Mouse (Mus musculus): ENCODE measurements at regions not wholly inside any gene's neighbourhood (a gene's known extent, or its start where the extent isn't known, plus 50 kb on each side); places are given as distances from the start of the nearest gene placed in this dataset.

GRCm38 (mm10) chr9:86186751-86187747 lies 277.7 kb downstream of the Ube2cbp start:
- no peak for ATAC-seq

GRCm38 (mm10) chr9:86188873-86189272 lies 275.9 kb downstream of the Ube2cbp start:
- Histone ChIP-seq H3K27me3 (replicated peaks; ENCODE audit: control insufficient read depth, insufficient read depth, low read length) (no peaks in the 10 kb centered on the region), H3K9me3 (ENCODE audit: control insufficient read depth, low read length) (no peaks in the 10 kb centered on the region), H3K9ac (ENCODE audit: low read depth, low read length) (no peak overlapping the region), H3K4me1 (ENCODE audit: control insufficient read depth, insufficient read depth, low read length) (no peaks in the 10 kb centered on the region), H3K36me3 (ENCODE audit: control insufficient read depth, insufficient read depth, low read length) (no peaks in the 10 kb centered on the region), H3K4me3 (ENCODE audit: low read length) (no peak overlapping the region), H3K4me2 (ENCODE audit: low read depth, low read length) (no peak overlapping the region), H3K27ac (ENCODE audit: low read length) (no peak overlapping the region)
- 47% methylated on average over 2 of the region's 2 CpGs for WGBS
- ATAC-seq: no peak

More at GRCm38 (mm10) chr9:86186751-86187747, 277.7 kb downstream of the Ube2cbp start:
- no peak overlapping the region for H3K4me2 ChIP-seq (ENCODE audit: low read depth, low read length)
- WGBS: 72% methylated on average over 11 of the region's 11 CpGs
- H3K27ac ChIP-seq (ENCODE audit: low read length): no peak overlapping the region
- H3K9me3 ChIP-seq (ENCODE audit: control insufficient read depth, low read length): no peaks in the 10 kb centered on the region
- no peaks in the 10 kb centered on the region for H3K4me1 ChIP-seq (ENCODE audit: control insufficient read depth, insufficient read depth, low read length)
- no peaks in the 10 kb centered on the region for H3K36me3 ChIP-seq (ENCODE audit: control insufficient read depth, insufficient read depth, low read length)
- H3K4me3 ChIP-seq (ENCODE audit: low read length): no peak overlapping the region
- no peaks in the 10 kb centered on the region for H3K27me3 ChIP-seq (replicated peaks; ENCODE audit: control insufficient read depth, insufficient read depth, low read length)
- no peak overlapping the region for H3K9ac ChIP-seq (ENCODE audit: low read depth, low read length)

- H3K27me3 ChIP-seq (replicated peaks; ENCODE audit: control insufficient read depth, insufficient read depth, low read length): no peaks in the 10 kb centered on the region
- 61% methylated on average over 3 of the region's 3 CpGs for WGBS
- H3K4me1 ChIP-seq (ENCODE audit: control insufficient read depth, insufficient read depth, low read length): no peaks in the 10 kb centered on the region
- H3K27ac ChIP-seq (ENCODE audit: low read length): no peak overlapping the region
- H3K4me3 ChIP-seq (ENCODE audit: low read length): no peak overlapping the region
- ATAC-seq: no peak
- H3K4me2 ChIP-seq (ENCODE audit: low read depth, low read length): no peak overlapping the region
- H3K9ac ChIP-seq (ENCODE audit: low read depth, low read length): no peak overlapping the region
- no peaks in the 10 kb centered on the region for H3K36me3 ChIP-seq (ENCODE audit: control insufficient read depth, insufficient read depth, low read length)
- H3K9me3 ChIP-seq (ENCODE audit: control insufficient read depth, low read length): no peaks in the 10 kb centered on the region
Observed at GRCm38 (mm10) chr9:86205041-86205440, 259.7 kb downstream of the Ube2cbp start.

GRCm38 (mm10) chr9:86208334-86208925 lies 256.3 kb downstream of the Ube2cbp start:
- H3K9me3 ChIP-seq (ENCODE audit: control insufficient read depth, low read length): no peaks in the 10 kb centered on the region
- no peaks in the 10 kb centered on the region for H3K36me3 ChIP-seq (ENCODE audit: control insufficient read depth, insufficient read depth, low read length)
- H3K4me3 ChIP-seq (ENCODE audit: low read length): no peak overlapping the region
- no peak overlapping the region for H3K27ac ChIP-seq (ENCODE audit: low read length)
- WGBS: 73% methylated on average over 5 of the region's 5 CpGs
- no peak overlapping the region for H3K4me2 ChIP-seq (ENCODE audit: low read depth, low read length)
- H3K27me3 ChIP-seq (replicated peaks; ENCODE audit: control insufficient read depth, insufficient read depth, low read length): no peaks in the 10 kb centered on the region
- no peak overlapping the region for H3K9ac ChIP-seq (ENCODE audit: low read depth, low read length)
- no peaks in the 10 kb centered on the region for H3K4me1 ChIP-seq (ENCODE audit: control insufficient read depth, insufficient read depth, low read length)
- ATAC-seq: no peak

- no peak for ATAC-seq
- no peaks in the 10 kb centered on the region for H3K27me3 ChIP-seq (replicated peaks; ENCODE audit: control insufficient read depth, insufficient read depth, low read length)
- no peak overlapping the region for H3K9ac ChIP-seq (ENCODE audit: low read depth, low read length)
- no peaks in the 10 kb centered on the region for H3K9me3 ChIP-seq (ENCODE audit: control insufficient read depth, low read length)
- no peak overlapping the region for H3K4me2 ChIP-seq (ENCODE audit: low read depth, low read length)
- 81% methylated on average over 3 of the region's 3 CpGs for WGBS
- H3K27ac ChIP-seq (ENCODE audit: low read length): no peak overlapping the region
- no peaks in the 10 kb centered on the region for H3K4me1 ChIP-seq (ENCODE audit: control insufficient read depth, insufficient read depth, low read length)
- no peaks in the 10 kb centered on the region for H3K36me3 ChIP-seq (ENCODE audit: control insufficient read depth, insufficient read depth, low read length)
- H3K4me3 ChIP-seq (ENCODE audit: low read length): no peak overlapping the region
Observed at GRCm38 (mm10) chr9:86211267-86211666, 253.5 kb downstream of the Ube2cbp start.

GRCm38 (mm10) chr9:86219669-86220068 lies 245.1 kb downstream of the Ube2cbp start:
- Histone ChIP-seq H3K9me3 (ENCODE audit: control insufficient read depth, low read length) (no peaks in the 10 kb centered on the region), H3K36me3 (ENCODE audit: control insufficient read depth, insufficient read depth, low read length) (no peaks in the 10 kb centered on the region), H3K9ac (ENCODE audit: low read depth, low read length) (no peak overlapping the region), H3K4me1 (ENCODE audit: control insufficient read depth, insufficient read depth, low read length) (no peaks in the 10 kb centered on the region), H3K27me3 (replicated peaks; ENCODE audit: control insufficient read depth, insufficient read depth, low read length) (no peaks in the 10 kb centered on the region), H3K4me3 (ENCODE audit: low read length) (no peak overlapping the region), H3K27ac (ENCODE audit: low read length) (no peak overlapping the region), H3K4me2 (ENCODE audit: low read depth, low read length) (no peak overlapping the region)
- no peak for ATAC-seq
- 84% methylated on average over 4 of the region's 4 CpGs for WGBS

- no peak overlapping the region for H3K4me2 ChIP-seq (ENCODE audit: low read depth, low read length)
- H3K4me1 ChIP-seq (ENCODE audit: control insufficient read depth, insufficient read depth, low read length): no peaks in the 10 kb centered on the region
- H3K9me3 ChIP-seq (ENCODE audit: control insufficient read depth, low read length): no peaks in the 10 kb centered on the region
- no peak overlapping the region for H3K27ac ChIP-seq (ENCODE audit: low read length)
- WGBS: 50% methylated on average over 3 of the region's 3 CpGs
- ATAC-seq: no peak
- no peak overlapping the region for H3K4me3 ChIP-seq (ENCODE audit: low read length)
- H3K9ac ChIP-seq (ENCODE audit: low read depth, low read length): no peak overlapping the region
- no peaks in the 10 kb centered on the region for H3K27me3 ChIP-seq (replicated peaks; ENCODE audit: control insufficient read depth, insufficient read depth, low read length)
- no peaks in the 10 kb centered on the region for H3K36me3 ChIP-seq (ENCODE audit: control insufficient read depth, insufficient read depth, low read length)
Observed at GRCm38 (mm10) chr9:86224530-86224929, 240.2 kb downstream of the Ube2cbp start.

GRCm38 (mm10) chr9:86230673-86231350 lies 233.9 kb downstream of the Ube2cbp start:
- no peak for ATAC-seq
- Histone ChIP-seq H3K4me1 (ENCODE audit: control insufficient read depth, insufficient read depth, low read length) (no peaks in the 10 kb centered on the region), H3K36me3 (ENCODE audit: control insufficient read depth, insufficient read depth, low read length) (no peaks in the 10 kb centered on the region), H3K27me3 (replicated peaks; ENCODE audit: control insufficient read depth, insufficient read depth, low read length) (no peaks in the 10 kb centered on the region), H3K4me2 (ENCODE audit: low read depth, low read length) (no peak overlapping the region), H3K4me3 (ENCODE audit: low read length) (no peak overlapping the region), H3K27ac (ENCODE audit: low read length) (no peak overlapping the region), H3K9ac (ENCODE audit: low read depth, low read length) (no peak overlapping the region), H3K9me3 (ENCODE audit: control insufficient read depth, low read length) (no peaks in the 10 kb centered on the region)
- WGBS: 58% methylated on average over 7 of the region's 7 CpGs

- no peak overlapping the region for H3K4me3 ChIP-seq (ENCODE audit: low read length)
Observed at GRCm38 (mm10) chr9:86231692-86232091, 233.1 kb downstream of the Ube2cbp start.

More at GRCm38 (mm10) chr9:86231692-86232091, 233.1 kb downstream of the Ube2cbp start:
- Histone ChIP-seq H3K27me3 (replicated peaks; ENCODE audit: control insufficient read depth, insufficient read depth, low read length) (no peaks in the 10 kb centered on the region), H3K9ac (ENCODE audit: low read depth, low read length) (no peak overlapping the region), H3K9me3 (ENCODE audit: control insufficient read depth, low read length) (no peaks in the 10 kb centered on the region), H3K36me3 (ENCODE audit: control insufficient read depth, insufficient read depth, low read length) (no peaks in the 10 kb centered on the region), H3K4me2 (ENCODE audit: low read depth, low read length) (no peak overlapping the region), H3K4me1 (ENCODE audit: control insufficient read depth, insufficient read depth, low read length) (no peaks in the 10 kb centered on the region), H3K27ac (ENCODE audit: low read length) (no peak overlapping the region)
- no peak for ATAC-seq
- WGBS: 71% methylated on average over 5 of the region's 5 CpGs

Data from intestine, embryonic 16.5 days (tissue).